Mouse (Mus musculus): ENCODE measurements around the gene Phox2b. TPM values are rescaled to one million over a fixed set of nuclear protein-coding genes. Genes with fewer than 3 reads are reported as not detected.

Phox2b gene
- polyA plus RNA-seq, 1 experiment from 2014 or later = 2.8 TPM

DNA sequence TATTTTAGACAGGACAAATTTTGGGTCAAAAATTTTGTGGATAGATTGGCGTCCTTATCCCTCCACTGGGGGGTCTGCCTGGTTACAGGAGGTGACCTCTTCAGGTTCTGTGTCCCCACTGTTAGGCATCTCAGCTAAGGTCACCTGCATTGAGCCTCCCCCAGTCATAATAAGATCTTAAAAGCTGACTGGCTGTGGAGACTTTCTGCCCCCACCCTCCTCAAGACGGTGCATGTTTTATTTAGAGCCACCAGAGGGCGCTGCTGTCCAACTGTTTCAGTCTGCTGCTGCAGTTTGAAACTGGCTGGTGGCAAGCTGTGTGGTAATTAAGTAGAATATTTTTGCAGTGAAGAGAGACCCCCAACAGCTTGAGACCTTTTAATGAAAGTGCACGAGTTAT, 51.1 kb downstream of the Phox2b start:
- Histone ChIP-seq H3K4me2 (no peak overlapping the region), H3K9me3 (ENCODE audit: control insufficient read depth, low read length) (no peaks in the 10 kb centered on the region), H3K4me3 (ENCODE audit: low read depth, low read length) (no peak overlapping the region), H3K27ac (ENCODE audit: low read depth, low read length) (no peak overlapping the region), H3K36me3 (ENCODE audit: control insufficient read depth, insufficient read depth, low read length) (no peaks in the 10 kb centered on the region), H3K4me1 (ENCODE audit: control insufficient read depth, insufficient read depth, low read length) (no peaks in the 10 kb centered on the region), H3K27me3 (ENCODE audit: control insufficient read depth, insufficient read depth, low read length) (no peaks in the 10 kb centered on the region), H3K9ac (ENCODE audit: low read length) (no peak overlapping the region)
- WGBS = 11% methylated on average over 4 of the region's 4 CpGs
- ATAC-seq (ENCODE audit: low FRiP score) (peak; percentile 59), DNase-seq (ENCODE audit: low spot score, missing footprints) (peak; percentile 96)

Small RNA genes lying within 50 kb of the gene (microRNA-seq; reads per million reads assigned to microRNA genes)
- gene Gm23841 = not detected

Other genes with a start within 250 kb of the Phox2b start
- 120 and 121 TPM in 2 replicates for gene Tmem33, start 161.3 kb upstream of the Phox2b start, polyA plus RNA-seq (2014; fragmentation: Nextera tagmentation; extraction: Ambion mirVana)
- gene Slc30a9, start 207.7 kb upstream of the Phox2b start, polyA plus RNA-seq (2014; fragmentation: Nextera tagmentation; extraction: Ambion mirVana) = 171 and 182 TPM in 2 replicates